Mouse (Mus musculus): ENCODE results near the gene Slc17a7.

- no peak for TF ChIP-seq POLR2A (IDR thresholded peaks at IDR 0.05; ENCODE audit: low read depth, low read length)
- TF ChIP-seq CTCF (IDR thresholded peaks at IDR 0.05; ENCODE audit: borderline replicate concordance, insufficient read depth, low read length) = no peak
Measured at GRCm38 (mm10) chr7:45167761-45168445, 4.2 kb downstream of the Slc17a7 start.
